Mouse (Mus musculus): ENCODE results near the gene Slc16a10.
A peak's percentile ranks its signal among the peaks of the same experiment; 100 is the strongest.

Slc16a10 gene

DNA sequence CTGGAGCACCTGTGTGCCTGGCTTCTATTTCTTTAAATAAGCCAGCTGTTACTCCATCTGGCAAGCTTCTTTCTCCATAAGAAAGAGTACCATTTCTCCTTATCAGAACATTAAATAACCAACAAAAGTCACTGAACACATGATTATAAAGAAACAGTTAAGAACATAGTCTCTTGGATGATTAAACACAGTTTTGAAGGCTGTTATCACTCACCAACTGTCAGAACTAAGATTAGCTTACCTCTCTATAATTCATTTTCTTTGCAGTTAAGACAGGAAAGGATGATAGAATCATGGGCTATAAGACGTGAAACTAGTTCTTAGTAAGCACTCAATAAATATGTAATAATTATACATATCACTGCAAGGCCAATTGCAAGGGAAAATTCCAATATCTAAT is 36.9 kb downstream of the Slc16a10 start:
- DNase-seq = no peak

- no peak for DNase-seq
These were observed 38.3 kb downstream of the Slc16a10 start for GRCm38 (mm10) chr10:40103790-40104189.

GRCm38 (mm10) chr10:40102986-40103385 is 39.1 kb downstream of the Slc16a10 start:
- DNase-seq = no peak

- no peak for DNase-seq
These were observed 39.9 kb downstream of the Slc16a10 start for GRCm38 (mm10) chr10:40102166-40102565.

GRCm38 (mm10) chr10:40098441-40098840 is 43.6 kb downstream of the Slc16a10 start:
- DNase-seq = no peak

DNA sequence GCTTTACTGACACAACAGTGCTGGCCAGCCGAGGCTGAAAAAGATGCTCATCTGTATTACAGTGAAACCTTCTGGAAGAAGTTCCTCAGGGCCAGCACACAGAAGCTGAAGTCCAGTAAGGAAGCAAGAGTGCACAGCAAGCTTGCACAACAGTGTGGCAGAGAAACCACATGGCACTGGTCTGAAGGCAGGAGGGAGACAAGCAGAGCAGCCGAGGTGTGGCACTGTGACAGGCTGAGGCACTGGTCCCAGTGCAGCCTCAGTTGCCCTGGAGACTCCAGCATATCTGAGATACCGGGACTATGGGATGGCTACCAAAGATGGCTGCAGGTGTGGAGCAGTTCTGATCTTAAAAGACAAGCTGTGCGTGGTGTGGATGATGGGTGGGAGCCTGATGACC is 44.5 kb downstream of the Slc16a10 start:
- DNase-seq = no peak

DNA sequence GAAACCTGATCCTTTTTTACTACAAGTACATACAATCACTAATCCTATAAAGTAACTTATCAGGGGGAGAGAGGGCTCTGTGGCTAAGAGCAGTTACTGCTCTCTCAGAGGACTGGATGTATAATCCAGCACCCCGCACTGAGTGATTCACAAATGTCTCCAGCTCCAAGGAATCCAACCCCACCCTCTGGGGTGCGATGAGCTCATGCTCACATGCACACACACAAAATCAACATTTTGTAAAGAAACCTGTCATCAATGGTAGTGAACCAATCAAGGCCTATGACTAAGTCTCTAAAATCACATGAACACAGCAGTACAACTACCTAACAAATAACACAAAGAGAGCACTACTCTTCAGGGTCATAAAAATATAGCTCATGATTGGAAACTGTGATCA is 47.3 kb downstream of the Slc16a10 start:
- DNase-seq = no peak

DNA sequence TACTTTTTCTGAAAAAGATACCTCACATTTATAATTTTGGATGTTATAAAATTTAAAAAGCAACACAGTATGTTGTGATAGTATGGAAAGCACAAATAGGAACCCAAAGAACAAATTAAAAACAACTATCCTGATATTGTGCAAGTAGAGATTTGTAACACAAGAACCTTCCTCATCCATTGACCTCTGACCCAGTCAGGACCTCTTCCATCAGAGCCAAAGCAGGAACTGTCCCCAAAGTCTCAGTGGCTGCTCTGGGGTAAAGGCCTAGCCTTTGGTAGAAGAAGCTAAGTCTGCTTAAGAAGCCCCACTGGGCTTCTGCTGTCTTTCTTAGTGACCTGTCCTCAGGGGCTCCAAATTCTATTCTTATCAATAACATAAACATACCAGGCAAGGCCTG is 48.5 kb downstream of the Slc16a10 start:
- DNase-seq = no peak

GRCm38 (mm10) chr10:40091455-40091854 is 50.6 kb downstream of the Slc16a10 start:
- DNase-seq = no peak

- DNase-seq = no peak
These were observed 51.3 kb downstream of the Slc16a10 start for GRCm38 (mm10) chr10:40090504-40091428.

- DNase-seq = peak; percentile 17
These were observed 57.5 kb downstream of the Slc16a10 start for GRCm38 (mm10) chr10:40084332-40085093.

GRCm38 (mm10) chr10:40083556-40083955 is 58.5 kb downstream of the Slc16a10 start:
- DNase-seq = no peak

DNA sequence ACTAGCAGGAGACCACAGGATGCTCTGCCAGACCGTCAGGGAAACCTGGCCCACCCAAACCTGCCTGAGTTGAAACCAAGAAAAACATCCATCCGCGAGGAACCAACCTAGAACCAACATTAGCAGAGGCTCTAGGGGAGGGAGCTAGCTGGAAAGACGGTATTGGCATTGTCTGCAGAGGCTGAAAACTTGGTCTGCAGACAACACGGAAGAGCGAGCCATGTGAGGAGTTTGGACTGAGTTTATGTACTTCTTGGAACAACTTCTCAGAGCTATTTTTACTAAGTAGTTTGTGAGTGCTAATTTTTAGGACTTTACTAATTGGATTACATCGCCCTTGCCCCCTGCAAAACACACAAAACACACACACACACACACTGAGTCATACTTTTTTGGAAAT is 59.4 kb downstream of the Slc16a10 start:
- no peak for DNase-seq

- no peak for DNase-seq
These were observed 61.5 kb downstream of the Slc16a10 start for GRCm38 (mm10) chr10:40080533-40080932.

- DNase-seq = no peak
These were observed 62.8 kb downstream of the Slc16a10 start for GRCm38 (mm10) chr10:40079256-40079655.

DNA sequence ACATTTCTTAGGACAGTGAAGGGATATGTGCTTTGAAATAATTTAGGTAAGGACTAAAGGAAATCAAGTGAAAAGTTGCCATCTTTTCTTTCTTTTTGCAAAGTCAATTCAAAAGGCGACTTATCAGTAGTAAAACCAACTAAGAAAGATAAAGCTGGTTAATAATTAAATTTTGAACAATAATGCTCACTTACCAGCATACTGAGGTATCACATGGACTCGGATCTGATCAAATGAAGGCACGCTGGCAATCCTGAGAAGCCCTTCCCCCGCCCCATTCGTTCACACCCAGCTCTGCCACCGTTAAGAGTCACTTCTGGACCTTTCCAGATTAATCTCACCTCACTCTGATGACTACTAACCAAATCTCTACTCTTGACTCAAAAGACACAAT is 64.1 kb downstream of the Slc16a10 start:
- DNase-seq = no peak

DNA sequence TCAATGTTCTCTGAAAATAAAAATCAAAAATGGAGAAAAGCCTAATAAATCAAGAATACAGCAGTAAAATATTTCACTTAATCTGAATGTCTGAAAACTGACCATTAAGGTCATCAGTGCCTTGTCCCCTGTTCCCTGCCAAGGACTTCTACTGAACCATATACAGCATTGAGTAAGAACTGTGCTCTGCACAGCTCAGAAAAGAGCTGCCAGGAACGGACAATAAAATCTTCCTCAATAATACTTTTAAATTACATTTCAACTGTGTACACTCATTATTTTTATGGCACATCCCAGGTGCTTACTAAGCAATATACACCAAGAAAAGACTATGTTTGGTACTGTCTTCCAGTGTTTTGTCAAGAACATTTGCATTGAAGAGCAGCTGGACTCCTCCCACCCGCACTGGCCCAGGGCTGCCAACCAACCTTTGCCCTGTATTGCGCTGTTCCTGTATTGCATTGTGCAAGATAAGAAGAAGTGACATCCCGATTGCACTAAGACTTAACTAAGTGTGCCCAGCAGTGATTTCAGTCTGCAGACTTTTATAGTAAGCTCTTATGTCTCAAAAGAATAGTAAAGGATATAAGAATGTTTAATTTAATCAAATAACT is 64.6 kb downstream of the Slc16a10 start:
- no peak for DNase-seq

DNA sequence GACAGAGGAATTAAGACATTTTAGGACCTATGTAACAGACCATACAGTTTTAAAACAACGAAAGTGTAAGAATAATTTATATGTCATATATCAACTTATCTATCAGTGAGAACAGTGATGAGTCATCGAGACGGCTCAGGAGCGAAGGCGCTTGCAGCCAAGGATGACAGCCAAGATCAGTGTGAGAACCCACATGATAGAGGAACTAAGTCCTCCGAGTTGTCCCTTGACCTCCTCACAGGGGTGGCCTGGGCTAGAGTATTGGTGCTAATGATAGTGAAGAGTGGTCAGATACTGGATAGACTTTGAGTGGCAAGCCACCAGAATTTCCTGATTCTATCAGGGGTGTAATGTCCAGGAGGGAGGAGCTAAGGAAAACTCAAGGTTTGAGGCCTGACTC is 68.5 kb downstream of the Slc16a10 start:
- DNase-seq = no peak

- DNase-seq = no peak
These were observed 71.4 kb downstream of the Slc16a10 start for GRCm38 (mm10) chr10:40070684-40071083.

DNA sequence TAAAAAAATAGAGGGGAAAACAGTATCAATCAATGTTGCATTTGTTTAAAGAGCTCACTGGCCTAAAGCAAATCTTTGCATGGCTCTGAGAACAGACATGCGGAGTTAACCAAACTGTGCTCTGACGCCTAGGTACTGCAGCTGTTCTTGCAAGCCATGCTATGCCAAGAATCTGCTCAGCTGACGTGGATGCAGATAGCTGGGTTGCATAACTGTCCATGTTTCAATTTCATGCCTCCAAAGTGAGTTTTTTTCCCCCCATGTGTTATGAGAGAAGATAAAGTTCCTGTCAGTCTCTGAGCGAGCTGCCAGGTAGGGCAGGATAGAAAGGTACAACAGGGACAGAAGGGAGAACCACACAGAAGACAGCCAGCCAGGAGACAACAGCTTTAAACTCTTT is 72.8 kb downstream of the Slc16a10 start:
- DNase-seq = no peak

- DNase-seq = no peak
These were observed 73.5 kb downstream of the Slc16a10 start for GRCm38 (mm10) chr10:40068595-40068994.

DNA sequence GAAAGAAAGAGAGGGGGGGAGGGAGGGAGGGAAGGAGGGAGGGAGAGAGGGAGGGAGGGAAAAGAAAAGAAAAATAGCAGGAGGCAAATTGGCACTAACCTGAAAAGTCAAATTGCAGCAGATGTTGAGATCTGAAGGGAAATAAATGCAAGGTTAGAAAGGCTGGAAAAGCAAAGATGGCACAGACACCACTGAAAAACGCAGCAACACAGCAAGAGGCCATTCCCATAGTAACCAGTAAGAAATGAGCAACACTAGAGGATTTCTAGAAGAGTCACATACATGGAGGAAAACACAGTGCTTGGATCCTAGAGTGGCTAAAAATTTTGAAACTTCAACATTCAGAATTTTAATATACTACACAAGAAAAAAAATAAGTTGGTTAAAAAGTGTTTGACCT is 74.5 kb downstream of the Slc16a10 start:
- DNase-seq = no peak

GRCm38 (mm10) chr10:40067071-40067470 is 75.0 kb downstream of the Slc16a10 start:
- no peak for DNase-seq

- DNase-seq = no peak
These were observed 76.7 kb downstream of the Slc16a10 start for GRCm38 (mm10) chr10:40065357-40065756.
